Mouse (Mus musculus) liver, embryonic 16.5 days (tissue): ENCODE results near the gene Lce1k. TPM values are rescaled to one million over a fixed set of nuclear protein-coding genes. Genes with fewer than 3 reads are reported as not detected.
"Not testable (repeated sequence)": the region's sequence is repeated elsewhere in the genome, so short reads cannot be mapped to it uniquely, and the experiment has no call there.

Experiments used
- ATAC-seq: fragments of 200-750 bp; cut with Nextera tagmentation; 2 replicates; pipeline ENCODE4 v1.8.0; 2017; ENCODE audit warnings: low read depth, mild to moderate bottlenecking, moderate number of reproducible peaks, moderate library complexity
- H3K27ac ChIP-seq: fragments of 300-500 bp; sonication (generic); 2 replicates; pipeline ENCODE4 v1.5.1; 2014; ENCODE audit warnings: mild to moderate bottlenecking, low read length
- H3K27me3 ChIP-seq: fragments of 300-500 bp; sonication (generic); 2 replicates; pipeline ENCODE4 v1.6.1; 2014; ENCODE audit warnings: low read depth, low read length, mixed read lengths; ENCODE audit not compliant: control insufficient read depth, insufficient read depth
- H3K36me3 ChIP-seq: fragments of 300-500 bp; sonication (generic); 2 replicates; pipeline ENCODE4 v1.6.1; 2014; ENCODE audit warnings: mild to moderate bottlenecking; ENCODE audit not compliant: control insufficient read depth, insufficient read depth
- H3K4me1 ChIP-seq: fragments of 300-500 bp; sonication (generic); 2 replicates; pipeline ENCODE4 v1.6.1; 2014; ENCODE audit warnings: low read depth, low read length, mixed read lengths; ENCODE audit not compliant: control insufficient read depth
- H3K4me2 ChIP-seq: fragments of 300-500 bp; sonication (generic); 2 replicates; pipeline ENCODE4 v1.6.1; 2014; ENCODE audit warnings: low read depth, low read length, mixed read lengths
- H3K4me3 ChIP-seq: fragments of 300-500 bp; sonication (generic); 2 replicates; pipeline ENCODE4 v1.5.1; 2014; ENCODE audit warnings: low read depth, mild to moderate bottlenecking, low read length
- H3K9ac ChIP-seq: fragments of 300-500 bp; sonication (generic); 2 replicates; pipeline ENCODE4 v1.6.1; 2014; ENCODE audit warnings: low read depth, low read length
- H3K9me3 ChIP-seq: fragments of 300-500 bp; sonication (generic); replicated peaks from 2 replicates; pipeline ENCODE4 v1.6.1; 2016; ENCODE audit warnings: low read length; ENCODE audit not compliant: control insufficient read depth
- WGBS: fragments of 180-500 bp; shearing (Covaris S2); extraction: QIAGEN DNeasy Blood & Tissue Kit; methylation state at CpG from one replicate; pipeline ENCODE4 v1.1.7; 2014; ENCODE audit not compliant: insufficient replicate concordance; 5-methylcytosine and 5-hydroxymethylcytosine counted together
- polyA plus RNA-seq: library from polyadenylated mRNA; unstranded; fragments of >200 nt; fragmentation: Nextera tagmentation; extraction: Ambion mirVana; gene quantifications from 2 replicates; pipeline ENCODE4 v1.2.1, GENCODE M21; 2015

The Lce1k gene
- polyA plus RNA-seq = not detected in 2 replicates

- no peak within 1 kb of the TSS for H3K9ac ChIP-seq
- H3K36me3 ChIP-seq = no peaks in the 10 kb centered on the region
- H3K4me3 ChIP-seq = no peak within 1 kb of the TSS
- no peaks in the 10 kb centered on the region for H3K4me1 ChIP-seq
- no peak within 1 kb of the TSS for H3K4me2 ChIP-seq
- H3K27ac ChIP-seq = no peak within 1 kb of the TSS
- no peaks in the 10 kb centered on the region for H3K27me3 ChIP-seq
- no peak for ATAC-seq
- H3K9me3 ChIP-seq = no peaks in the 10 kb centered on the region
Measured at GRCm38 (mm10) chr3:92807791-92808190, at the start of gene Lce1k. Lce1k (minus strand) TSS chr3:92807891.

GRCm38 (mm10) chr3:92851186-92851585 is 43.5 kb upstream of the Lce1k start, which contains the start of gene Lce1l:
Lce1l (minus strand) TSS chr3:92851286.
- H3K9ac ChIP-seq = no peak within 1 kb of the TSS
- H3K4me3 ChIP-seq = no peak within 1 kb of the TSS
- no peaks in the 10 kb centered on the region for H3K4me1 ChIP-seq
- no peak within 1 kb of the TSS for H3K27ac ChIP-seq
- ATAC-seq = no peak
- H3K9me3 ChIP-seq = no peaks in the 10 kb centered on the region
- H3K27me3 ChIP-seq = no peaks in the 10 kb centered on the region
- no peak within 1 kb of the TSS for H3K4me2 ChIP-seq
- WGBS = 50% methylated on average over 3 of the region's 3 CpGs
- no peaks in the 10 kb centered on the region for H3K36me3 ChIP-seq

GRCm38 (mm10) chr3:92827108-92827507 is 19.4 kb upstream of the Lce1k start, which contains the start of gene Kprp:
Kprp (minus strand) TSS chr3:92827247.
- no peak for ATAC-seq
- Histone ChIP-seq H3K27ac (no peak within 1 kb of the TSS), H3K9me3 (no peaks in the 10 kb centered on the region), H3K9ac (no peak within 1 kb of the TSS), H3K4me3 (no peak within 1 kb of the TSS), H3K27me3 (no peaks in the 10 kb centered on the region), H3K4me1 (no peaks in the 10 kb centered on the region), H3K36me3 (no peaks in the 10 kb centered on the region), H3K4me2 (no peak within 1 kb of the TSS)
- 38% methylated on average over 1 of the region's 1 CpGs for WGBS

DNA sequence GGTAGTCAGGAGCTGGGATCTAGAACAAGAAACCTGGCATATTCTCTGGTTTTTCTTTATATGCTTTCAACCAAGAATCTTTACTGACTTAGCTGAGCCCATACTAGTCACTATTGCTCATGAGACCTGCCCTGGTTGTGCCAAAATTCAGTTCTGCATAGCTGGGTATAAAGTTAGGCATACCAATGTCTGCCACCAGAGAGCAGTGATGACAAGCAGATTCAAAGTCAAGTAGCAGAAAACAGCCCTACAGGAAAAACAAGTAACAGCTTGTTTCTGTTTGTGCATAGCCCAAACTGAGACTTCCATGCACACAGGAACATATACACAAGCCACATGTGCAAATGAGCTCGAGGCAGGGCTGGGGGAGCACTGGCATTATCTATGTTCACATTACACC is 18.1 kb upstream of the Lce1k start:
- H3K27ac ChIP-seq = no peak overlapping the region
- H3K9me3 ChIP-seq = no peaks in the 10 kb centered on the region
- no peak overlapping the region for H3K9ac ChIP-seq
- H3K27me3 ChIP-seq = no peaks in the 10 kb centered on the region
- no peaks in the 10 kb centered on the region for H3K36me3 ChIP-seq
- no peaks in the 10 kb centered on the region for H3K4me1 ChIP-seq
- 3% methylated on average over 1 of the region's 1 CpGs for WGBS
- no peak for ATAC-seq
- no peak overlapping the region for H3K4me2 ChIP-seq
- H3K4me3 ChIP-seq = no peak overlapping the region

DNA sequence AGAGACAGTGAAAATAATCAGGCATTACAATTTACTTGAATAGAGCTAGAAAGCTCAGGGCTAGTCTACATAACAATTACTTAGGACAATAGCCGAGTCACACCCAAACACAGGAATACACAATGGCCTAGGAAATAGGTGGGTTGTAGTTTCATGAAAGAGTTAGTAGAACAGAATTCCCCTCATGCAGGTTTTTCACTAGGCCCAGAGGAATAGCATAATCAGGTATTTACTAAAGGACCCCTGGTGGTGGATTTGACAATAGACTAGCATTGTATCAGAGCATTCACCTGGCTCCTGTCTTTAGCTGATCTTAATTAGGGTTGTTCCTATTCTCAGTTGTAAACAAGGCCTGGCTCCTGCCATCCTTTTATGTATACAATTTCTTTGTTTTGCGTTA is 8.3 kb upstream of the Lce1k start:
- H3K4me3 ChIP-seq, H3K4me1 ChIP-seq: not testable (repeated sequence)
- 66% methylated on average over 2 of the region's 2 CpGs for WGBS

DNA sequence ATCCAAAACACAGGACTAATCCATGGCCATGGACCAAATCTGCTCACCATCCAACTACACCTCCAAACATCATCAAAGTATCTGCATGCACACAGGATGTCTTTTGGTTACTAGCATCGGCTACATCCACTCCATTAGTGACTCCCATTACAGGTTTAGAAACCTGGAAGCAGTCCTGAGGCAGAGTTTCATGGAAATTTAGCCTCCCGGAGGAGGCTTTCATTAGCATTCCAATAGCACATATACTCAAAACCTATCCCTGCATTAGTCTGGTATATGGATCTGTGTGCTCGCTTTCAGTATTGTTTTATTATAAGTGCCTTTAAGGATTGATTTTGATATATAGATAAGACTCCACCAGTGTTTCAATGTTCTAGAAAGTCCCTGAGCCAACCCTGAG is 7.9 kb upstream of the Lce1k start:
- 59% methylated on average over 3 of the region's 3 CpGs for WGBS
- Histone ChIP-seq H3K4me1 (no peaks in the 10 kb centered on the region), H3K27ac (no peak overlapping the region), H3K9ac (no peak overlapping the region), H3K4me2 (no peak overlapping the region), H3K27me3 (no peaks in the 10 kb centered on the region), H3K9me3 (no peaks in the 10 kb centered on the region), H3K4me3 (no peak overlapping the region), H3K36me3 (no peaks in the 10 kb centered on the region)
- no peak for ATAC-seq

More for the DNA sequence above, 8.3 kb upstream of the Lce1k start:
- H3K4me2 ChIP-seq, H3K36me3 ChIP-seq, H3K9ac ChIP-seq, H3K27ac ChIP-seq, H3K27me3 ChIP-seq, ATAC-seq, H3K9me3 ChIP-seq: not testable (repeated sequence)

GRCm38 (mm10) chr3:92790414-92790813 is 17.3 kb downstream of the Lce1k start, which contains the start of gene Lce1j:
Lce1j (minus strand) TSS chr3:92790514.
- ATAC-seq = no peak
- H3K27me3 ChIP-seq = no peaks in the 10 kb centered on the region
- no peak within 1 kb of the TSS for H3K9ac ChIP-seq
- H3K9me3 ChIP-seq = no peaks in the 10 kb centered on the region
- H3K4me3 ChIP-seq = no peak within 1 kb of the TSS
- H3K27ac ChIP-seq = no peak within 1 kb of the TSS
- 50% methylated on average over 1 of the region's 1 CpGs for WGBS
- H3K36me3 ChIP-seq = no peaks in the 10 kb centered on the region
- no peak within 1 kb of the TSS for H3K4me2 ChIP-seq
- no peaks in the 10 kb centered on the region for H3K4me1 ChIP-seq

- Histone ChIP-seq H3K36me3 (no peaks in the 10 kb centered on the region), H3K9me3 (no peaks in the 10 kb centered on the region), H3K27me3 (no peaks in the 10 kb centered on the region), H3K27ac (no peak within 1 kb of the TSS), H3K4me1 (no peaks in the 10 kb centered on the region), H3K4me2 (no peak within 1 kb of the TSS), H3K4me3 (no peak within 1 kb of the TSS), H3K9ac (no peak within 1 kb of the TSS)
- ATAC-seq = no peak
- WGBS = 28% methylated on average over 1 of the region's 1 CpGs
Measured at GRCm38 (mm10) chr3:92778799-92779198, 28.9 kb downstream of the Lce1k start, which contains the start of gene Lce1i. Lce1i (minus strand) TSS chr3:92778899.

DNA sequence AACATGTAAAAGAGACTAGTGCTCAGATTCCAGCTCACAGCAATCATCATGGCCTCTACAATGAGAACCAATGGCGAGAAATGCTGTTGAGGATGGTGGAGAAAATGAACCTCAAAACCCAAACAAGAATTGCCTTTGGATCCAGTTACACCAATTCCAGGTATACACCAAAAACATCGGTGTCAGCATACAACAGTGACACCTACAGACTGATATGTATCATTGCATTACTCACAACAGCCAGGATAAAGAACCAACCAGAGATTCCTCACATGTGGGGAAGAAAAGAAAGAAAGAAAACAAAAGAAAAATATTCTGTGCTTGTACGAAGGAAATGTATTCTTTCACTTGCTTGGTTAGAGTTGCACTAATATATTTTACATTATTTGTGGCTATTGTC is 36.1 kb downstream of the Lce1k start:
- Histone ChIP-seq H3K4me3 (no peak overlapping the region), H3K9me3 (no peaks in the 10 kb centered on the region), H3K27me3 (no peaks in the 10 kb centered on the region), H3K4me1 (no peaks in the 10 kb centered on the region), H3K27ac (no peak overlapping the region), H3K4me2 (no peak overlapping the region), H3K9ac (no peak overlapping the region), H3K36me3 (no peaks in the 10 kb centered on the region)
- 21% methylated on average over 3 of the region's 3 CpGs for WGBS
- no peak for ATAC-seq
